Mouse (Mus musculus) E14TG2a.4 (cell line): ENCODE data around the gene Myom3.

Experiments
- CTCF ChIP-seq: conservative IDR thresholded peaks from 2 replicates; pipeline ENCODE4 v1.5.1; 2014; ENCODE audit warnings: low read length
- NANOG ChIP-seq: IDR thresholded peaks from 2 replicates; pipeline ENCODE4 v1.6.1; 2014; ENCODE audit warnings: borderline replicate concordance, low read length, mixed read lengths
- POU5F1 ChIP-seq: IDR thresholded peaks from 2 replicates; pipeline ENCODE4 v1.6.1; 2014; ENCODE audit warnings: low read length, borderline replicate concordance

GRCm38 (mm10) chr4:135771592-135771991 is 12.1 kb downstream of the Myom3 start:
- TF ChIP-seq CTCF (no peak), POU5F1 (no peak), NANOG (no peak)
